Mouse (Mus musculus): ENCODE data around the gene Cxcr3.

The Cxcr3 gene

GRCm38 (mm10) chrX:101733828-101734319 lies at the start of gene Cxcr3:
Cxcr3 (minus strand) TSS chrX:101734269.
- peak; percentile 2 for DNase-seq

GRCm38 (mm10) chrX:101772035-101772434 lies 38.0 kb upstream of the Cxcr3 start:
- DNase-seq: peak; percentile 22

GRCm38 (mm10) chrX:101770307-101770706 lies 36.2 kb upstream of the Cxcr3 start:
- no peak for DNase-seq

- DNase-seq: no peak
Measured at GRCm38 (mm10) chrX:101769478-101769877, 35.4 kb upstream of the Cxcr3 start.

GRCm38 (mm10) chrX:101767280-101767679 lies 33.2 kb upstream of the Cxcr3 start:
- no peak for DNase-seq

- DNase-seq: no peak
Measured at GRCm38 (mm10) chrX:101765111-101765510, 31.0 kb upstream of the Cxcr3 start.

GRCm38 (mm10) chrX:101764621-101765020 lies 30.6 kb upstream of the Cxcr3 start:
- DNase-seq: no peak

GRCm38 (mm10) chrX:101754478-101754877 lies 20.4 kb upstream of the Cxcr3 start:
- no peak for DNase-seq

- DNase-seq: no peak
Measured at GRCm38 (mm10) chrX:101750144-101750543, 16.1 kb upstream of the Cxcr3 start.

GRCm38 (mm10) chrX:101741064-101741433 lies 7.0 kb upstream of the Cxcr3 start:
- no peak for DNase-seq

GRCm38 (mm10) chrX:101740335-101741063 lies 6.4 kb upstream of the Cxcr3 start:
- DNase-seq: no peak

- no peak for DNase-seq
Measured at GRCm38 (mm10) chrX:101737201-101737600, 3.1 kb upstream of the Cxcr3 start.

GRCm38 (mm10) chrX:101734981-101735380 lies 912 bp upstream of the Cxcr3 start:
- DNase-seq: no peak

- DNase-seq: no peak
Measured at GRCm38 (mm10) chrX:101733288-101733687, 781 bp downstream of the Cxcr3 start.

- no peak for DNase-seq
Measured at GRCm38 (mm10) chrX:101732644-101733043, 1.4 kb downstream of the Cxcr3 start.

GRCm38 (mm10) chrX:101730010-101730409 lies 4.1 kb downstream of the Cxcr3 start:
- DNase-seq: no peak

- no peak for DNase-seq
Measured at GRCm38 (mm10) chrX:101720401-101720800, 13.7 kb downstream of the Cxcr3 start.

GRCm38 (mm10) chrX:101705111-101705510 lies 29.0 kb downstream of the Cxcr3 start:
- DNase-seq: no peak

GRCm38 (mm10) chrX:101698232-101698631 lies 35.8 kb downstream of the Cxcr3 start:
- DNase-seq: no peak

GRCm38 (mm10) chrX:101697537-101697936 lies 36.5 kb downstream of the Cxcr3 start:
- no peak for DNase-seq

GRCm38 (mm10) chrX:101695686-101696085 lies 38.4 kb downstream of the Cxcr3 start:
- DNase-seq: no peak
